Mouse (Mus musculus): ENCODE results near the gene B9d2. TPM values are rescaled to one million over a fixed set of nuclear protein-coding genes. Genes with fewer than 3 reads are reported as not detected.

Gene B9d2
- polyA plus RNA-seq, 1 experiment from 2014 or later: 29.0 TPM

DNA sequence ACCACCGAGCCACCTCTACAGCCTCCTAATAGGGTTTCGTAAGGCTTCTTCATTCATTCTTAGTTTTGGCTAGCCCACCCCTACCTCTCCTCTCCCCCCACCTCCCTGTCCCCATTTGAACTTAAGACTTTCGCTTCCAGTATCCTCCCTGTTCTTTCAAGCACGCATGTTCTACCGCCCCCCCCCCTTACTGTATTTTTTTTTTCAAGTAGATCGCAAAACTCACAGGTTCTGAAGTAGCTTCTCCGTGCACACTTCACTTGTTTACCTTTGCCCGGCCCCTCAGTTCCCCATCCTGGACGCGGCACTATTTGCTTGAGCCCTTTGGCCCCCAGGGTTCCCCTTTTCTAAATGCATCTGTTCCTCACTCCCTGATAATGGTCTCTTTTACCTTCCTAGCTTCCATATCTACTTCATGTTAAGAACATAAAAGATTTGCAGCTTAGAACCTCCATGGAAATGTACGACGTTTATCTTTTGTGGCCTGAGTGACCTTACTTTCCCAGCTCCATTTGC, 28.3 kb upstream of the B9d2 start:
- Histone ChIP-seq H3K36me3 (0 out of 2 replicates have a peak, but pooled peaks cover 2% of the 10 kb centered on the region), H3K9me3 (replicated peaks) (no peaks in the 10 kb centered on the region), H3K4me1 (peaks cover 15% of the 10 kb centered on the region; the same call in 1 of the 2 replicates), H3K9ac (no peak overlapping the region), H3K27me3 (no peaks in the 10 kb centered on the region), H3K4me3 (replicated peaks) (no peak overlapping the region), H3K4me2 (replicated peaks) (no peak overlapping the region), H3K27ac (replicated peaks) (no peak overlapping the region)
- ATAC-seq (ENCODE audit: insufficient number of reproducible peaks, low FRiP score, low TSS enrichment, low read depth): no peak
- WGBS: 87% methylated on average over 12 of the region's 12 CpGs

DNA sequence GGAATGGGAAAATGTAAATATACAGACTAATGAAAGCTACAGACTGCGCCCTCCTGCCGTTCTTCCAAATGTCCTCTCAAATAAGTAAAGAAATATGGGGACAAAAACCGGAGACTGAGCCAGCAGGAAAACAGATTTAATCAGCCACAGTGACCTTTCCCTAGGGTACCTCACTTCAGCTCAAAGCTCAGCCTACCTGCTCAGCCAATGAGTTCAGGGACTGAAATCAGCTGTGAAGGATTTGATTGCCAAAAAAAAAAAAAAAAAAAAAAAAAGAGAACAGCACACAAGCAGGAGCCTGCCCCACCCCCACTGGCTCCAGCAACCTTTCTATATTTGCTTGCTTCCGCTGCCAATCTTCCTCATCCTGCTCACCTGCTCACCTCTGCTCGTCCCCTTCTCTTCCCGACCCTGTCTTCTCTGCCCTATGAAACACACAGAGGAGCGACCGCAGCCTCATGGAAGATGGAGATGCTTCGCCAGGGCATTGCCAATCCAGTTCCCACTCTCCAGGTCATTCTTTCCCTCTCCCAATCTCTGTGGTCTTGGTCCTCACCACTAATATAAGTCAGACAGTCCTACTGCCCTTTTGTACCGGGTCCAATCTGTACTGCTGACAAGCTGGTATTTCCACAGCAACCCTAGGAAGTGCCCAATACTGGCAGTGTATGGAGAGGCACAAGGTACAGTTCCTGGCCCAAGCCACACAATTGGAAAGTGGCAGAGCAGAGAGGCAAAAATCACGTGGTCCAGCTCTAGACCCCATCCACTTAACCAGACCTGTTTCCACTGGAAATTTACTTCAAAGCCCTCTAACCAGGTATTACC, 24.8 kb upstream of the B9d2 start:
- no peak for ATAC-seq (ENCODE audit: insufficient number of reproducible peaks, low FRiP score, low TSS enrichment, low read depth)
- WGBS: 76% methylated on average over 11 of the region's 11 CpGs
- H3K9ac ChIP-seq: no peak overlapping the region
- no peak overlapping the region for H3K27ac ChIP-seq (replicated peaks)
- no peaks in the 10 kb centered on the region for H3K36me3 ChIP-seq
- no peak overlapping the region for H3K4me2 ChIP-seq (replicated peaks)
- H3K4me1 ChIP-seq: peaks cover 31% of the 10 kb centered on the region
- no peak overlapping the region for H3K4me3 ChIP-seq (replicated peaks)
- H3K9me3 ChIP-seq (replicated peaks): no peaks in the 10 kb centered on the region
- no peaks in the 10 kb centered on the region for H3K27me3 ChIP-seq

DNA sequence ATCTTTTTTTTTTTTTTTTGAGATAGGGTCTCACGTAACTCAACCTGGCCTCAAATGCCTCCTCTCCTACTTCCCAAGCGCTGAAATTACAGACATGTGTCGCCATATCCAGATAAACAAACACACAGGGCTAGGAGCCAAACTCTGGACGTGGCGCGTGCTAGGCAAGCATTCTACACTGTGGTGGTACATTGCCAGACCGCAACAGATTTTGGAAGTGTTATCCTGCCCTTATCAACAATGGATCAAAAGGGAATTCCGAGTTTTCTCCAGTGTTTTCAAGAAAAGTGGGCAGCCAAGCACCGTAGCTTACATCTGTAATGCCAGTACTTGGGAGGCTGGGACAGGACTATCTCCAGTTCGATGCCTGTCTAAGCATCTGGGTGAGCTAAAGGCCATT, 22.8 kb upstream of the B9d2 start:
- no peak for ATAC-seq (ENCODE audit: insufficient number of reproducible peaks, low FRiP score, low TSS enrichment, low read depth)
- Histone ChIP-seq H3K9me3 (replicated peaks) (no peaks in the 10 kb centered on the region), H3K4me2 (replicated peaks) (peak overlapping the region; percentile 77), H3K4me3 (replicated peaks) (peak overlapping the region; percentile 72), H3K27me3 (no peaks in the 10 kb centered on the region), H3K36me3 (peaks cover 4% of the 10 kb centered on the region; the same call in 1 of the 2 replicates), H3K27ac (replicated peaks) (no peak overlapping the region), H3K9ac (peak overlapping the region; percentile 69), H3K4me1 (peaks cover 31% of the 10 kb centered on the region)
- WGBS: 34% methylated on average over 10 of the region's 10 CpGs

DNA sequence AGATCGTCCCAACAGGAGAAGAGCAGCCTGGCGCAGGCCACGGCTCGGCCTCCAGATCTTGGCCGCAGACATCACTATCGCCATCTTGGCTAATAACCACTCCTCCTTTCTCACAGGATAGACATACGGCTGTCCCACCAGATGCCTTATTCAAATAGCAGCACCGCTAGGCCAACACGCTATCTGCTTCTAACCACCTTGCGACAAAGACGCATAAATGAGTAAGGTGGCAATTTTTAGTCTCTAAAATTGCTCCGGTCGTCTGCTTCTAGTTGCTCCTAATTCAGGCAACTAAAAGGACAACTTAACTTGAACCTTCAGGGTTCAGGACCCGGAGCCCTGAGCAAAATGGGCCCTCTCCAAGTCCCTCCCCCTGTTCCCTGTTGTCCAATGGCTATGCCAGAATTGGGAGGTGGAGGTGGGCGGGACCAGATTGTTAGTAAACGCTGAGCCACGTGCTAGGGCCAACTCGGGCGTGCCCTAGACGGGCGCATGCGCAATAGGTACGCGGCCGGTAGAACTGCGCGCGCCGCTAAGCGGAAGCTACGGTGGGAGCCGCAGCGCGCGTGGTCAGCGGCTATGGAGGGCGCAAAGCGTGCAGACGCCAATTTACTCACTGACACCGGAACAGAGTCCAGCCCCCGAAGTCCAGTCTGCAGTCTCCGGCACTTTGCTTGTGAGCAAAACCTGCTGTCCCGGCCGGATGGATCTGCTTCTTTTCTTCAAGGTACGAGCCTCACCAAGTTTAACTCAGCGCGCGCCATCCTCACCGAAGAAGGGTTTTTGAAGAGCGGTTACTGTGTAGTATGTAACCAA, 21.7 kb upstream of the B9d2 start, which contains the start of the genes Bckdha and Exosc5:
Bckdha (minus strand) TSS at position 325 of the 816 bp plus-strand sequence.
Exosc5 (plus strand) TSS at position 508 of the 816 bp plus-strand sequence.
- H3K27me3 ChIP-seq: no peaks in the 10 kb centered on the region
- peak within 1 kb of the TSS; percentile 74 for H3K27ac ChIP-seq (replicated peaks)
- H3K4me2 ChIP-seq (replicated peaks): peak within 1 kb of the TSS; percentile 77
- peaks cover 31% of the 10 kb centered on the region for H3K4me1 ChIP-seq
- H3K9me3 ChIP-seq (replicated peaks): no peaks in the 10 kb centered on the region
- peak within 1 kb of the TSS; percentile 69 for H3K9ac ChIP-seq
- ATAC-seq (ENCODE audit: insufficient number of reproducible peaks, low FRiP score, low TSS enrichment, low read depth): peak; percentile 98
- H3K4me3 ChIP-seq (replicated peaks): peak within 1 kb of the TSS; percentile 72
- under 1% methylated on average over 50 of the region's 50 CpGs for WGBS
- peaks cover 13% of the 10 kb centered on the region for H3K36me3 ChIP-seq

DNA sequence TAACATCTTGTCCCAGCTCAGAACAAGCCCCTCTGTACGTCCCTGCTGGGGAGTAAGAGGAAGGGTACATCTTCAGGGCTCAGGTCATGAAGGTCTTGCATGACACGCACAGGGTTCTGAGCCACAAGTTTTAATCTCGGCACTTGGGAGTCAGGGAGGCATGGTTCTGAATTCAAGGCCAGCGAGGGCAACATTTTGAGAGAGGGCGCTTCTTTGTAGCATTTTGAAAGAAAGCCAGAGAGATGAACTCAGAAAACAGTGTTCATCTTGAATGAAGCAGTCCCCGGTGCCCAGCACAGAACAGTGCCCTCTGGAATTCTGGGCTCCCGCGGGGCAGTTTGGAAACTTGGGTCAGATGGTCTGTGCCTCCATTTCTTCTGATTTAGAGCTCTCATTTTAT, 14.2 kb upstream of the B9d2 start:
- Histone ChIP-seq H3K4me1 (no peaks in the 10 kb centered on the region), H3K27ac (replicated peaks) (no peak overlapping the region), H3K36me3 (peaks cover 66% of the 10 kb centered on the region), H3K9ac (no peak overlapping the region), H3K4me3 (replicated peaks) (no peak overlapping the region), H3K27me3 (no peaks in the 10 kb centered on the region), H3K4me2 (replicated peaks) (no peak overlapping the region), H3K9me3 (replicated peaks) (no peaks in the 10 kb centered on the region)
- 94% methylated on average over 8 of the region's 8 CpGs for WGBS
- no peak for ATAC-seq (ENCODE audit: insufficient number of reproducible peaks, low FRiP score, low TSS enrichment, low read depth)

DNA sequence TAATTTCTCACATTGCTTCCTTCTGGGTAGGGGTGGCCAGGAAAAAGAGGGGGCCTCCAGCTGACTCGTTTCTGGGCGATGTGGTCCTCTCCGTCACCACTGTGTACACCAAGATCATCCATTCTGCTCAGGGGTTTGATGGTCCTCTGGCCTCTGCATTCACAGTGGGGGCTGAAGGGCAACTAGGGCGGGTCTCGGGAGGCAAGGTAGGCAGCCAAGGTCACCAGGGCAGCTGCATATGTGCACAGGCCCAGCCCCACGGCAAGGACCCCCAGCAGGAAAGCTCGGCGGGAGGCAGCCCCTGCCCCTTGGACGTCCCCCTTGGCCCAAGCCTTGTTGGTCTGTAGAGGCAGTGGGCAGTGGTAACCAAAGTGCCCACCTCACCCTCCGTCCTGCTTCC, 11.4 kb upstream of the B9d2 start:
- H3K4me1 ChIP-seq: no peaks in the 10 kb centered on the region
- no peak for ATAC-seq (ENCODE audit: insufficient number of reproducible peaks, low FRiP score, low TSS enrichment, low read depth)
- 84% methylated on average over 10 of the region's 10 CpGs for WGBS
- H3K27ac ChIP-seq (replicated peaks): no peak overlapping the region
- no peak overlapping the region for H3K4me2 ChIP-seq (replicated peaks)
- H3K36me3 ChIP-seq: peaks cover 50% of the 10 kb centered on the region
- H3K27me3 ChIP-seq: peaks cover 12% of the 10 kb centered on the region
- no peak overlapping the region for H3K4me3 ChIP-seq (replicated peaks)
- no peak overlapping the region for H3K9ac ChIP-seq
- no peaks in the 10 kb centered on the region for H3K9me3 ChIP-seq (replicated peaks)

DNA sequence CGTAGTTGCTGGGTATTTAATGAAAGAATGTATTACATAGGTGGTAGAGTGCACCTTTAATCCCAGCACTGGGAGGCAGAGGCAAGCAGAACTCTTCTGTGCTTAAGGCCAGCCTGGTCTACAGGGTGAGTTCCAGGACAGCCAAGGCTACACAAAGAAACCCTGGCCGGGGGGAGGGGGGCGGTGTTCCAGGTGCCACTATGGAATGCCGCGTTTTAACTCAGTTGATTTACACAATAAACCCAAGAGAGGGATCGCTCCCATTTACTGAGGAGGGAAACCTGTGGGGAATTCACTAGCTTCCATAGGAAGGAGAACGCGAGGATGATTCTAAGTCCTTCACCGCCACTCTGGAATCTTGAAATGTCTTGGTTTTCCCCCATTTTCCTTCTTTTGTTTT, 10.9 kb upstream of the B9d2 start:
- Histone ChIP-seq H3K9me3 (replicated peaks) (no peaks in the 10 kb centered on the region), H3K9ac (no peak overlapping the region), H3K4me1 (peaks cover 4% of the 10 kb centered on the region), H3K27ac (replicated peaks) (no peak overlapping the region), H3K27me3 (peaks cover 17% of the 10 kb centered on the region), H3K4me2 (replicated peaks) (no peak overlapping the region), H3K4me3 (replicated peaks) (no peak overlapping the region), H3K36me3 (peaks cover 46% of the 10 kb centered on the region)
- 80% methylated on average over 9 of the region's 9 CpGs for WGBS
- no peak for ATAC-seq (ENCODE audit: insufficient number of reproducible peaks, low FRiP score, low TSS enrichment, low read depth)

DNA sequence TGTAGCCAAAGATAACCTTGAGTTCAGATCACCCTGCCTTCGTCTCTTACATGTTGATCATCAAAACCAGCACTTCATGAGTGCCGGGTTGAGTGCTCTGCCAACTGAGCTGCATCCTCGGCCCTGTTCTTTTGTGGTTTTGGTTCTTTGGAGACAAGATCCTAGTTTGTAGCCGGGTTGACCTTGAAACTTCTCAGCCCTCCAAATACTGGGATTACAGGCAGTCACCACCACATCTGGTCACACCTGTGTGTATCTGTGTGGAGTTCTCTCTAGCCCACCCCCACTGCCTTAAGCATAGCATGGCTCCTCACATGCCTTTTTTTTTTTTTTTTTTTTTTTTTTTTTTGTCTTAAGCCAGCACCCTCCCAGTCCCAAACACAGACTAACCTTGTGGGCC, 10.5 kb upstream of the B9d2 start:
- no peak overlapping the region for H3K27ac ChIP-seq (replicated peaks)
- H3K4me3 ChIP-seq (replicated peaks): no peak overlapping the region
- peaks cover 22% of the 10 kb centered on the region for H3K27me3 ChIP-seq
- 81% methylated on average over 4 of the region's 4 CpGs for WGBS
- H3K4me2 ChIP-seq (replicated peaks): no peak overlapping the region
- peaks cover 8% of the 10 kb centered on the region for H3K4me1 ChIP-seq
- H3K36me3 ChIP-seq: peaks cover 41% of the 10 kb centered on the region
- H3K9ac ChIP-seq: no peak overlapping the region
- no peaks in the 10 kb centered on the region for H3K9me3 ChIP-seq (replicated peaks)
- ATAC-seq (ENCODE audit: insufficient number of reproducible peaks, low FRiP score, low TSS enrichment, low read depth): no peak

DNA sequence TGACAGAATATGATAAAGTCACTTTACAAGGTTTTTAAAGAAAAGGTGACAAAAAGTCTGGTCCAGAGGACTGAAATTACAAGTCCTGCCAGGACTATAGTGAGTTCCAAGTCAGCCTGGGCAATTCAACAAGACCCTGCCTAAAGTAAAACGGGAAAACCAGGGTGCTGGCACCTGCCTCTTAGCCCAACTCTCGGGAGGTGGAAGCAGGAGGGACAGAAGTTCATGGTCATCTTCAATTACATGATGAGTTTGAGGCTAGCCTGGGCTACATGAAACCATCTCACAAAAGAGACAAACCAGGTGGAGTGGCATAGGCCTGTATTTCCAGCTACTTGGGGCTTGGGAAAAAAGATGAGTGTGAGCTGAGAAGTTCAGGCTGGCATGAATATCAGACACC, 8.9 kb upstream of the B9d2 start:
- 70% methylated on average over 2 of the region's 2 CpGs for WGBS
- Histone ChIP-seq H3K4me2 (replicated peaks) (no peak overlapping the region), H3K36me3 (peaks cover 25% of the 10 kb centered on the region), H3K4me3 (replicated peaks) (no peak overlapping the region), H3K9ac (no peak overlapping the region), H3K27me3 (peaks cover 28% of the 10 kb centered on the region), H3K9me3 (replicated peaks) (no peaks in the 10 kb centered on the region), H3K27ac (replicated peaks) (no peak overlapping the region), H3K4me1 (peaks cover 16% of the 10 kb centered on the region)
- no peak for ATAC-seq (ENCODE audit: insufficient number of reproducible peaks, low FRiP score, low TSS enrichment, low read depth)

DNA sequence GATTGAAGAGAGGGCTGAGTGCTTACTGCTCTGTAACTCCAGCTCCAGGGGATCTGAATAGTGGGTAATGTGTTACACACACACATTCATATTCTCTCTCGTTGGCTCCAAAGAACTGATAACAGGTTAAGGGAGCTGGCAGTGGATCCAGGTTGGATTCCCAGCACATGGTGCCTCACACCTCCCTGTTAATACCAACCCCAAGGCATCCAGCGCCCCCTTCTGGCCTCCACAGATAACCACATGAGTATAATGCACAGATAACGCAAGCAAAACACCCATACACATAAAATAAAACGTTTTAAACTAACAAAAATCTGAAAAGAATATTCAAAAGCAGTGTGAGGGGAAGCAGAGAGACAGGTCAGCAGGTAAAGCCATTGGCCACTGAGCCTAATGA, 8.1 kb upstream of the B9d2 start:
- H3K27ac ChIP-seq (replicated peaks): no peak overlapping the region
- WGBS: 47% methylated on average over 4 of the region's 4 CpGs
- peaks cover 28% of the 10 kb centered on the region for H3K27me3 ChIP-seq
- H3K9me3 ChIP-seq (replicated peaks): no peaks in the 10 kb centered on the region
- H3K4me1 ChIP-seq: peaks cover 18% of the 10 kb centered on the region
- no peak overlapping the region for H3K4me3 ChIP-seq (replicated peaks)
- ATAC-seq (ENCODE audit: insufficient number of reproducible peaks, low FRiP score, low TSS enrichment, low read depth): no peak
- H3K4me2 ChIP-seq (replicated peaks): no peak overlapping the region
- peaks cover 19% of the 10 kb centered on the region for H3K36me3 ChIP-seq
- no peak overlapping the region for H3K9ac ChIP-seq

DNA sequence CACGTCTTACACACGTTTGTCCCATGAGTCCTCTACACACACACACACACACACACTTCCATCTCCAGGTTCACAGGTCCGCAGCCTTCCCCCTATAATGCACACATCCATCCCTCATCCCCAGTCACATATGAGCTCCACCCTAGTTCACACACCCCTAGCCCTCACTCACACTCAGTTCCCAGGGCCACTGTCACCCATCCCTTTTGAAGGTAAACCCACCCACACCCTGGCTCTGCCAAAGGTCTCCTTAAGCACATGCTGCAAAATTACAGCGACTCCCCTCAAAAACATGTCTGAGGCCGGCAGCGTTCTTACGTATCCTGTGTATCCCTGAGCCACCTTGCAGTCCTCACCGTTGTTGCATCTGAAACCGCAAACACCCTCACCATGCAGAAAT, 6.3 kb upstream of the B9d2 start:
- peak overlapping the region; percentile 36; the same call in 1 of the 2 replicates for H3K4me3 ChIP-seq (replicated peaks)
- no peak for ATAC-seq (ENCODE audit: insufficient number of reproducible peaks, low FRiP score, low TSS enrichment, low read depth)
- H3K4me2 ChIP-seq (replicated peaks): peak overlapping the region; percentile 66
- WGBS: 27% methylated on average over 9 of the region's 9 CpGs
- H3K27me3 ChIP-seq: peaks cover 33% of the 10 kb centered on the region
- H3K36me3 ChIP-seq: peaks cover 1% of the 10 kb centered on the region; the same call in 1 of the 2 replicates
- H3K27ac ChIP-seq (replicated peaks): no peak overlapping the region
- H3K4me1 ChIP-seq: peaks cover 18% of the 10 kb centered on the region
- H3K9ac ChIP-seq: no peak overlapping the region
- H3K9me3 ChIP-seq (replicated peaks): no peaks in the 10 kb centered on the region
